Mouse (Mus musculus): Measurements from ENCODE around the gene Cabp1. TPM values are rescaled to one million over a fixed set of nuclear protein-coding genes. Genes with fewer than 3 reads are reported as not detected.
A peak's percentile ranks its signal among the peaks of the same experiment; 100 is the strongest.

The Cabp1 gene
- total RNA-seq, 2 experiments from 2014 or later = 67.0 to 67.2 TPM

DNA sequence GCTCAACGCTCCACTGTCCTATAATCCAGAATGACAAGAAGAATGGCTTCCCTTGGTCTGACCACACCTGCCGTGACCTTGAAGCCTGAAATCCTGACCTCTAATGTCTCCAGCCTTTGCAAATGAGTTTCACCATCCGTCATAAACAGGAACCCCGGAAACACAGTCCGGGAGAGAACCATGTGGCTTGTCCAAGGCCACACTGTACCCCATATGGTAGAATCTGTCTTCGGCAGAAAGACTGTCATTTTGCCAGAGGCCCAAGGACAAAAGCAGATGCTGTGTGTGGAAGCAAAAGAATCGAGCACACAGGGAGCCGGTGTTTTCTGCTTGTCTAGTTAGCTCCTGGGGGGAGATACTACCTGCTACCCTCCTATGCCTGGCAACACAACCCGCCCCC is 18.3 kb upstream of the Cabp1 start:
- no peak for DNase-seq
- intact Hi-C loops (cut with DNase I) = no loop called here

DNA sequence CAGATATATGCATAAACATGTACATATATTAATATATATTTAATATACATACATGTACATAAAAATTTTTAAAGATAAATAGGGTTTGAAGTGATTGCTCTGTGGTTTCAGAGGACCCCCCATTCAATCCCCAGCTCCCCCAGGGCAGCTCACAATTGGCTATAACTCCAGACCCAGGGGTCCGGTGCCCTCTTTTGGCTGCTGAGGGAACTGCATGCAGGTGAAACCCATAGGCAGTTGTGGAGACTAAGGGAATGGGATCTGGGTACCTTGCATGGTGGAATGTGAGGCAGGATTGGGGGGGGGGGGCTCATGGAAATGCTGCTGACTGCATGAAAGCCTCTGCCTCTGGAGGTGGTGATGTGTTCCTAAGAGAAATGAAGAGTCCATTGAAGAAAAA is 16.2 kb upstream of the Cabp1 start:
- DNase-seq = no peak
- intact Hi-C loops (cut with DNase I) = no loop called here

DNA sequence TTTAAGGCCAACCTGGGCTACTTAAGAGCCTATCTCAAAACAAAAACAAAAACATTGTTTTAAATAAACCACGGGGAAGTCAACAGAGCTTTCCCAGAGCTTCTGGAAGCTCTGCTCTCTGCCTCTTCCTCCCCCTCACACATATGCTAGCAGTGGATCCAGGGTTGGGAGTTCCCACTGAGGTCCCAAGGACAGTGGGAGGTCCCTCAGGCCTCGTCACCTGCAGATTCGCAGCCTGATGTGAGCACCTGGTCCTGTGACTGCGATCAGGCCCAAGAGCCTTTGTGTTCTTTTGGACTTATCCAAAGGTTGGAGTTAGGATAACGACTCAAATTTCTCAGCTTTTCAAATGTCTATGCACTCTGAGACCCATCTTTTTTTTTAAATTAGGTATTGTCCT is 14.4 kb upstream of the Cabp1 start:
- intact Hi-C loops (cut with DNase I) = no loop called here
- DNase-seq = no peak

DNA sequence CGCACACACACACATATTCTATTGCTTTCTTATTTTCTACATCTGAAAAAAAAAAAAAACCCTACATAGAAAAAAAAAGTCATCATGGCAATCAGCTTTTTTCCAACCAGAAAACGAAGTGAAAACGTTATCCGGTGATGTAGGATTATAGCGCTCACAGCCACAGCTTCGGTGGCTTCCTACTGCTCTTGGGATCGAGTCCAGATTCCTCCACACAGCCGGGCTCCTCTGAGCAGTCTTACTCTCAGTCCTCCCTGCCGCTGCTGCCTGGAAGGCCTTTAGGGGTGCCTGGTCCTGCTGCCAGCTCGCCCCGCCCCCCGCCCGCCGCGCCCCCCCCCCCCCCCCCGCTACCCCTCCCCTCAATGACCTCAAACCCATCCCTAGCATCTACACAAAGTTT is 13.7 kb upstream of the Cabp1 start:
- no peak for DNase-seq
- intact Hi-C loops (cut with DNase I) = no loop called here

DNA sequence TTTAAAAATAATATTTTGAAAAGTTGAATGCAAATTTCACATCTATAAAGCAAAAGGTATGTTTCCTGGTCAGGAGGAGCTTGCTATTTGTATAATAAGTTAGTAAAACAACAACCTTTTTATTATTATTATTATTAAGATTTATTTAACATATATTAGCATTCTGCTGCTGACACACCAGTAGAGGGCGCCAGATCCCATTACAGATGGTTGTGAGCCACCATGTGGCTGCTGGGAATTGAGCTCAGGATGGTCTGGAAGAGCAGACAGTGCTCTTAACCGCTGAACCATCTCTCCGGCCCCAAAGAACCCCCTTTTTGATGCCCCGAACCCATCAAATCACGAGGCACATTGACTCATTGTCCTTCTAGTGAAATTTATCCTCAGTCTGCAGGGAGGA is 13.1 kb upstream of the Cabp1 start:
- intact Hi-C loops (cut with DNase I) = no loop called here
- no peak for DNase-seq

DNA sequence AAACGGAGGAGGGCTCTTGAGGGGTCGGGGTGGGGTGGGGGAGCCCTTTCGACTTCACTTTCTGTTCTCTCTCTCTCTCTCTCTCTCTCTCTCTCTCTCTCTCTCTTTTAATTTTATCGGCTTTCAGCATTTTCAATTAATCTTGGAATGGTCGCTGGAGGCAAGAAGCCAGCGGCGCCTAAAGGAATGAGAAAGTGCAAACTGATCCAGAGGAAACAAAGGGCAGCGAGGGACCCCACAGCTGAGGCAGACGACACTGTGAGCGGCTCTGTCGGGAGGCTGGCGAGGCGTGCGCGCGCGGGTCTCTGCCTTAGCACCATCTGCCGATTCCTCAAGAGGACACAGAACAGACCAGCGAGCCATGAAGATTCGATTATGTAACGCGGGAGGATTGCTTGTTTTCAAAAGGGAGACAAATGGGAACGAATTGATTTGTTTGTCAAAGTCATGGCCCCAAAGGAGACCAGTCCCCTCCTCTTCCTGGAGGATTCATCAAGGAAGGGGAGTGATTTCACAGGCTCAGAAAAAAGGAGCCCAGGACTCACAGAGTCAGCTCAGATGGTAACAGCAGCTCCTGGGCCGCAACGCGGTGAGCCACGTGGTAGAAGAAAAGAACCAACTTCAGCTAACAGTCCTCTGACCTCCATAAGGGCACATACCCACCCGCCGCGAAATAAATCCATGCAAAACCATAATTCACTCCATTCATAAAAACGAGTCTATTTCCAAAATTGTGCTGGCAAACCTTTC is 10.6 kb upstream of the Cabp1 start:
- peak; percentile 75 for DNase-seq
- intact Hi-C loops (cut with DNase I) = no loop called here

- DNase-seq = peak; percentile 53
- intact Hi-C loops (cut with DNase I) = no loop called here
Observed at GRCm38 (mm10) chr5:115203735-115204561, 9.8 kb upstream of the Cabp1 start.

DNA sequence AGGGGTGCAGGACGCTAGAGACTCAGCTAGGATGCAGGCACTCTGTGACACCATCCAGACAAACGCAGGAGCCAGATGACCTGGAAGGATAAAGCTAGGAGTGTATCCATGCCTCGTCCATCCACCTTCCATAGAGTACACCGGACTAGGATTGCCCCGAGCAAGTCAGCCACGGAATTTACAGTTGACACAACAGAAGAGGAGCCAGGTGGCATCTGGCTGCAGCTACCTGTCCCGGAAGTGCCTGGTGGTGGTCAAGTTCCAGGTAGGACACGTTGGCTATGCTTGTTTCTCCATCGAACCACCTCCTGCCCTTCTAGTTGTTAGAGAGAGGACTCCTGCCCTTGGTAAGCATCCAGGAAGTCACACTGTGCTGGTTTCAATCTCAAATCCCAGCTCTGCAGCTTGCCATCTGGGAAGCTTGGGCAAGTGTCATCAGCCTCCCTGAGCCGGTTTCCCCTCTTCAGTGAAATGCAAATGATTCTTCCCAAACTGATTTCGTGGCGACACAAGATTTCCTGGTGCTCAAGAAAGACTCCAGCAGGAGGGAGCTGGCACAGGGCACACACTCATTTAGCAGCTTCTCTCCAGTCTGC is 543 bp upstream of the Cabp1 start:
- intact Hi-C loops (cut with DNase I) = loop anchor here (5.0 kb wide), 1 partner anchor 43 kb away; the partner anchor contains the start of gene Pop5
- no peak for DNase-seq

- DNase-seq = no peak
- intact Hi-C loops (cut with DNase I) = loop anchor here (5.0 kb wide), 1 partner anchor 44 kb away; the partner anchor contains the start of gene Pop5
Observed at GRCm38 (mm10) chr5:115193226-115193625, 955 bp downstream of the Cabp1 start.

- DNase-seq = no peak
- intact Hi-C loops (cut with DNase I) = loop anchor here (5.0 kb wide), 1 partner anchor 44 kb away; the partner anchor contains the start of gene Pop5
Observed at GRCm38 (mm10) chr5:115192828-115193195, 1.4 kb downstream of the Cabp1 start.

- intact Hi-C loops (cut with DNase I) = loop anchor here (5.0 kb wide), 1 partner anchor 45 kb away; the partner anchor contains the start of gene Pop5
- DNase-seq = peak; percentile 62
Observed at GRCm38 (mm10) chr5:115191880-115192827, 2.0 kb downstream of the Cabp1 start.

DNA sequence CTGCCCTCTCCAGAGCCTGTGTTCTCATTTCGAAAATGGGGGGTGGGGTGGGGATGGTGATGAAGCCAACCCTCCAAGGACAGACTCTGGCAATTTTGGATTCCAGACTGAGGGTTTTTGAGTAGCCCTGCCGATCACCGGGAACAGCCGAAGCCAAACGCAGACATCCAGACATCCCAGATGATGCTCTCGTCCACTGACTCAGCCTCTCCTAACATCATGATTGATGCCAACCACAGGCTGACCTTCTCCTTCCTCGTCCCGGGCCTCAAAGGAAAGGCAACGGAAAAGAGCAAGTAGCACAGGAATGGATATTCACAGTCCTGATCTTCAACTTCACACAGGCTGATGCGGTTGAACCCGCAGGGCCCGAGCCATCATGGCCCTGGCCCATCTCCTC is 4.1 kb downstream of the Cabp1 start:
- intact Hi-C loops (cut with DNase I) = loop anchor here (5.0 kb wide), 1 partner anchor 47 kb away; the partner anchor contains the start of gene Pop5
- DNase-seq = no peak

- no peak for DNase-seq
- intact Hi-C loops (cut with DNase I) = no loop called here
Observed at GRCm38 (mm10) chr5:115188824-115189223, 5.4 kb downstream of the Cabp1 start.

DNA sequence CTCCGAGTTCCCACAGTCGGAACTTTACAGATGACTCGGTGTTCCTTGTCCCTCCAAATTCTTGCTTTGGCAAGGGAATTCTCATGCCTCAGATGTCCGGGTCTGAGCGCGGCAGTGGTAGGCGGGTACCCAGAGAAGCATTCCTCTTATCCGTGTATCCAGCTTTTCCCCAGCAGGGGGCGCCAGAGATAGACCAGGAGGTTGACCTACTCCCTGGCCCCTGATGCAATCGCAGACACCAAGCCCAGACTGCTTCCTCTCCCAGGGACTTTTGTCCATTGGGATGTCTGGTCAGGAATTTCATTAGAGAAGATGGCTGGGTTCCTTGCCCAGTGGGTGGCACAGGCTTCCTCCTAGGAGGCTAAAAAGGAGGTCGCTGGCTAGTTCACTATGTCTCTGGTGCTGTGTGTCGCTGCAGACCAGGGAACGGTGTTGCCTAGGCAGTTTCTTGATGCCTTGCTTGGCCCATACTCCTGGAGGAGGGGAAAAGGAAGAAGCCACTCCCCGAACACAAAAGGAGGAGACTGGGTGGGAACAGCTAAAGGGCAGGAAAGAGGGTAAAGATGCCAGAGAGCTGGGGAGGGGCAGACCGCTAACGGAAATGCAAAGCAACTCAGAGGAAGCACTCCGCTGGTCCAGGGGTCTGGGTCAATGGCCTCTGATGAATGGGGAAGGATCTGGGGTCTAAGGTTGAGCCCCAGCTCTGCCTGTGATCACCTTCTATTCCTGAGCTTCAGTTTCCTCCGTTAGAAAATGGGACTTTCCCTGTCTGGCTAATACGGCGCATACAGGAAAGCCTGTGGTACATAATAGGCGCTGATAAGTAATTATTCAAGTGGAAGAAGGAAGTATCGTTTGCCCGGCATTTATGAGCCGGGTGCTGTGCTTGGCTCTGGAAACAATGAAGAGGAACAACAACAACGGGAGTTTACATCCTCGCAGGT is 6.7 kb downstream of the Cabp1 start:
- peak; percentile 95 for DNase-seq
- intact Hi-C loops (cut with DNase I) = no loop called here

DNA sequence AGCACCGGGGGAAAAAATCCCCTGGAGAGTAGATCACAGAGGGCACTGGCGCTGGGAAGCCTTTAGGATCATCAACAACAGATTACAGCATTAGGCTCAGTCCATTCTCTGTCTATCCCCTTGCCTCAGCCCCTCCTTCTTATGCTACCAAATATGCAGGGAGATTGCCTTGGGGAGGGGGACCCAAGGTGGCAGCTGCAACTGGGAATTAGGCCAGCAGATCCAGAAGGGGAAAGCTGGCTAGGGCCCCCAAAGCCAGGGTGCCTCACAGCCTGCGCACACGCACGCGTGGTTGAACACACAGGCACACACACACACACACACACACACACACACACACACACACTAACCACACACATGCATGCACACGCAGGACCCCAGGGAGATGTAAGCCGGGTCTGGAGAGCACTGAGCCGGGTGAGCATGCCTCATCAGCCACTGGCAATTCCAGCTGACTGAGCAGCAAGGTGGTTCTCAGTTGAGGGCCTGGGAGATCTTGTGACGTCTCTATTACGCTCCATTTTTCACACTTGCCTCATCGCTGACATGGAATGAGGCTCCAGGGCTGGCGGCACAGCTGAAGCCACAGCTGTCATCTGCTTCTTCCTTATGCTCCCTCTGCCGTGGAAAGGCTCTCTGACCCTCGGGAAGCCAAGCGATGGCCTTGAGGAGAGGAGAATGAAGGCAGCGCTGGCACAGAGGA is 7.7 kb downstream of the Cabp1 start:
- intact Hi-C loops (cut with DNase I) = no loop called here
- peak; percentile 72 for DNase-seq

- peak; percentile 71 for DNase-seq
- intact Hi-C loops (cut with DNase I) = no loop called here
Observed at GRCm38 (mm10) chr5:115184726-115185125, 9.5 kb downstream of the Cabp1 start.

DNA sequence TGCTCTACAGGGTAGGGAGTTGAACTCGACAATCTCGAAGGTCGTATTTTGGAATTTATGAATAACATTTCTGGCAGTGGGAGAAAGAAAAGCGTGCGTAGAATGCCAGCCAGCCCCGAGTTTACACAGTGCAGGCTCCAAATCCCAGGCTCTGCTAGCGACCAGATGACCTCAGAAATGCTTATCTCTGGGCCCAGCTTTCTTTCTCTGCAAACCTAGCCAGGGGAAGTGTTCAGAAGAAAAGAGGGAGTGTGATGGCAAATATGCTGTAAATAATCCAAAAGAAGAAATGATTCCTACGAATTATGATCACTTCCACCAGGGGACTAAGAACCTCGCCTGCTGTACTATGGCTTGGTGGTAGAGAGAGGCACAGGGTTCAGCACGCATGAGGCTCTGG is 10.7 kb downstream of the Cabp1 start:
- DNase-seq = no peak
- intact Hi-C loops (cut with DNase I) = no loop called here

DNA sequence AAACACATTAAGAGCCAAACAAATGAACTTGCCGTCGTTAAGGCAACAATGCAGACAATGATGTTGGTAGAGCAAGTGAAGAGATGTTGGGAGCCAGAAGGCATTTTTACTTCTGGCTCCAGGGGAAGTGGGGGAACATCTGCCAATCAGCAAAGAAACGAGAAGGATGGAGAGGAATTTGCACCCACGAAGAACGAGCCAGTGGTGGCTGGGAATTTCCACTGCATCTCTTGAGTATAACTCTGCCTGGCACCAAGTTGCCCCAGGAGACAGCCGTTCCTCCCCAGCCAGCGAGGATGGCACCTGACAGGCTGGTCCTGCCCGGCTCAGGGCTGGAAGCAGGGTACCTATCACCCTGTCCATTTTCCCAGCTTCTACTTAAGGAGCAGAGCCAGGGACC is 11.3 kb downstream of the Cabp1 start:
- intact Hi-C loops (cut with DNase I) = no loop called here
- no peak for DNase-seq
